In the genomic region with DNA sequence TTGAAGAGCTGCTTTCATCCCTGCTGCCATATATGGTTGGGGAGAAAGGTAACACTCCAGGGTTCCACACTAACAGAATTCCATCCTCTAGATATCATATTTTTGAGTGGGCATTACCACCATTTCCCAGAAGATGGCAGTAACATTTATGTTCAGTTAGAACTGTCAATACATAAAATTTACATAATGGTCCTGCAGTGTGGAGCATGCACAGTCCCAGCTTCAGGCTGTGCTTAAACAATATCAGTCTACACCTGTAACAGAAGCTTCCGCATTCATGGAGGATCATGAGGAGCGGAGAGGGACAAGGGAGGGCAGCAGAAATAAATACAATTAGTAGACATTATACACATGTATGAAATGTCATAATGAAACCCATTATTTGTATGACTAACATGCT, we compare ENCODE assay signal across 8 mouse cellular contexts.
DNase-seq lines count a peak whose midpoint lies in the region; ATAC-seq lines count a peak whose summit lies in the region.
"Had no signal": no experiment of that assay in that cellular context is flagged by ENCODE, and none has a peak within 500 bp of the region (broad histone marks: within the 10 kb centered on the region; RNA-seq: fewer than 3 reads in every experiment).

No protein-coding gene starts in this region.

- H3K4me2 ChIP-seq in midbrain, embryonic 16.5 days (ENCODE audit: low read length), result no peak overlapping the region

- H3K27ac ChIP-seq in midbrain, embryonic 16.5 days (ENCODE audit: low read length), result no peak overlapping the region

- ATAC-seq in midbrain, embryonic 16.5 days, result peak; percentile 85

- no peak overlapping the region for H3K4me3 ChIP-seq in midbrain, embryonic 16.5 days (ENCODE audit: low read depth, low read length)
- H3K4me3 ChIP-seq: megakaryocyte, embryonic 14.5 days had no signal

- no peaks in the 10 kb centered on the region for H3K27me3 ChIP-seq in midbrain, embryonic 16.5 days (ENCODE audit: control insufficient read depth, insufficient read depth, low read depth, low read length)
- H3K27me3 ChIP-seq: megakaryocyte, embryonic 14.5 days had no signal

- H3K4me1 ChIP-seq in midbrain, embryonic 16.5 days (ENCODE audit: control insufficient read depth, insufficient read depth, low read length), result no peaks in the 10 kb centered on the region
- H3K4me1 ChIP-seq: megakaryocyte, embryonic 14.5 days had no signal

- intact Hi-C loops in left cerebral cortex, postnatal 25 days (cut with DNase I), result no loop called here
- intact Hi-C loops in left cerebral cortex, postnatal 4 days (cut with DNase I), result loop anchor here (5.0 to 10.0 kb wide), 2 partner anchors 123 to 845 kb away; no protein-coding TSS in a partner anchor

- WGBS in midbrain, embryonic 16.5 days, result 76% methylated on average over 2 of the region's 2 CpGs

- H3K9ac ChIP-seq in midbrain, embryonic 16.5 days (ENCODE audit: low read depth, low read length), result no peak overlapping the region

- H3K36me3 ChIP-seq in midbrain, embryonic 16.5 days (ENCODE audit: control insufficient read depth, insufficient read depth, low read length), result no peaks in the 10 kb centered on the region

- no peaks in the 10 kb centered on the region for H3K9me3 ChIP-seq in midbrain, embryonic 16.5 days (replicated peaks; ENCODE audit: control insufficient read depth, low read length, poor library complexity, severe bottlenecking)

- DNase-seq in left cerebral cortex, postnatal 25 days (ENCODE audit: low spot score in 2 of 2), result peak; percentile 19 to 43
- no peak for DNase-seq in left cerebral cortex, postnatal 4 days
- DNase-seq in NIH3T3 (ENCODE audit: low read depth), result peak; percentile 69
- DNase-seq in fibroblast of lung, adult 2 months (ENCODE audit: low read depth), result peak; percentile 6
- DNase-seq in Muller cell, postnatal 12 days (ENCODE audit: inconsistent ontology term), result no peak
- DNase-seq in thymus, postnatal 14 days, result no peak

Comparison
In these comparisons a context has a peak if more than half of its experiments do, and no peak if none do; other contexts are left out.
1. DNase-seq: peak in left cerebral cortex, postnatal 25 days (2 of 2), NIH3T3 (single experiment) and fibroblast of lung, adult 2 months (single experiment); none in left cerebral cortex, postnatal 4 days (single experiment), Muller cell, postnatal 12 days (single experiment) and thymus, postnatal 14 days (single experiment).